Mouse (Mus musculus) kidney, adult 18-20 months (tissue): ENCODE data around the gene Olfr311.
A peak's percentile ranks its signal among the peaks of the same experiment; 100 is the strongest.
"Not testable (repeated sequence)": the region's sequence is repeated elsewhere in the genome, so short reads cannot be mapped to it uniquely, and the experiment has no call there.

Source experiments
- DNase-seq: peaks from one replicate; pipeline ENCODE4 v3.0.0; 2021

The Olfr311 gene

GRCm38 (mm10) chr11:58838951-58839350 is at the start of gene Olfr311:
Olfr311 (plus strand) TSS chr11:58839251.
- not testable (repeated sequence) for DNase-seq

- DNase-seq = no peak
Measured at GRCm38 (mm10) chr11:58789532-58789931, 49.5 kb upstream of the Olfr311 start.

- no peak for DNase-seq
Measured at GRCm38 (mm10) chr11:58790053-58790452, 49.0 kb upstream of the Olfr311 start.

GRCm38 (mm10) chr11:58790646-58791045 is 48.4 kb upstream of the Olfr311 start:
- no peak for DNase-seq

GRCm38 (mm10) chr11:58795856-58796255 is 43.2 kb upstream of the Olfr311 start:
- no peak for DNase-seq

- no peak for DNase-seq
Measured at GRCm38 (mm10) chr11:58796850-58797249, 42.2 kb upstream of the Olfr311 start.

GRCm38 (mm10) chr11:58799747-58800146 is 39.3 kb upstream of the Olfr311 start:
- DNase-seq = no peak

- DNase-seq = no peak
Measured at GRCm38 (mm10) chr11:58801558-58802228, 37.4 kb upstream of the Olfr311 start, which contains the start of gene Fam183b. Fam183b (minus strand) TSS chr11:58801960.

GRCm38 (mm10) chr11:58803871-58804270 is 35.2 kb upstream of the Olfr311 start:
- no peak for DNase-seq

GRCm38 (mm10) chr11:58804393-58804792 is 34.7 kb upstream of the Olfr311 start:
- DNase-seq = no peak

GRCm38 (mm10) chr11:58812001-58812400 is 27.1 kb upstream of the Olfr311 start:
- no peak for DNase-seq

- DNase-seq = not testable (repeated sequence)
Measured at GRCm38 (mm10) chr11:58814700-58815099, 24.4 kb upstream of the Olfr311 start, which contains the start of gene Olfr313. Olfr313 (plus strand) TSS chr11:58815000.

- no peak for DNase-seq
Measured at GRCm38 (mm10) chr11:58815676-58816075, 23.4 kb upstream of the Olfr311 start.

- DNase-seq = not testable (repeated sequence)
Measured at GRCm38 (mm10) chr11:58828937-58829336, 10.1 kb upstream of the Olfr311 start, which contains the start of gene Olfr312. Olfr312 (plus strand) TSS chr11:58829237.

- no peak for DNase-seq
Measured at GRCm38 (mm10) chr11:58829764-58830163, 9.3 kb upstream of the Olfr311 start.

- not testable (repeated sequence) for DNase-seq
Measured at GRCm38 (mm10) chr11:58832541-58832940, 6.5 kb upstream of the Olfr311 start.

- DNase-seq = peak; percentile 83
Measured at GRCm38 (mm10) chr11:58846919-58847461, 7.9 kb downstream of the Olfr311 start, which contains the start of gene Gm12258. Gm12258 (plus strand) TSS chr11:58847158.

GRCm38 (mm10) chr11:58847636-58848035 is 8.6 kb downstream of the Olfr311 start:
- no peak for DNase-seq

GRCm38 (mm10) chr11:58849731-58850130 is 10.7 kb downstream of the Olfr311 start:
- DNase-seq = no peak

GRCm38 (mm10) chr11:58860744-58861143 is 21.7 kb downstream of the Olfr311 start:
- DNase-seq = no peak

- peak; percentile 84 for DNase-seq
Measured at GRCm38 (mm10) chr11:58867039-58867953, 28.2 kb downstream of the Olfr311 start, which contains the start of gene 2810021J22Rik. 2810021J22Rik (plus strand) TSS chr11:58867216.

- DNase-seq = peak; percentile 10
Measured at GRCm38 (mm10) chr11:58867954-58868330, 28.9 kb downstream of the Olfr311 start.

GRCm38 (mm10) chr11:58870961-58871360 is 31.9 kb downstream of the Olfr311 start:
- peak; percentile 23 for DNase-seq
